Mouse (Mus musculus) layer of hippocampus, adult 18-20 months (tissue): Measurements from ENCODE around the gene Gdf5. TPM values are rescaled to one million over a fixed set of nuclear protein-coding genes. Genes with fewer than 3 reads are reported as not detected.
"Not testable (repeated sequence)": the region's sequence is repeated elsewhere in the genome, so short reads cannot be mapped to it uniquely, and the experiment has no call there.

Source experiments
- DNase-seq, 2 experiments: peaks; one replicate each; pipeline ENCODE4 v3.0.0; 2022; ENCODE audit warnings: low spot score in 2 of 2
- total RNA-seq, 2 experiments: library from RNA; stranded (reverse); gene quantifications; 2 replicates each; pipeline ENCODE4 v1.2.3; 2021

The Gdf5 gene
- total RNA-seq, 2 experiments from 2014 or later = 0.12 to 0.13 TPM

- DNase-seq = no peak
Observed at GRCm38 (mm10) chr2:155941697-155942442, 3.3 kb downstream of the Gdf5 start.

- no peak for DNase-seq
Observed at GRCm38 (mm10) chr2:155940681-155941080, 4.5 kb downstream of the Gdf5 start, which contains the start of gene Gm15557. TSS of gene Gm15557 (plus strand) at chr2:155940728.

DNA sequence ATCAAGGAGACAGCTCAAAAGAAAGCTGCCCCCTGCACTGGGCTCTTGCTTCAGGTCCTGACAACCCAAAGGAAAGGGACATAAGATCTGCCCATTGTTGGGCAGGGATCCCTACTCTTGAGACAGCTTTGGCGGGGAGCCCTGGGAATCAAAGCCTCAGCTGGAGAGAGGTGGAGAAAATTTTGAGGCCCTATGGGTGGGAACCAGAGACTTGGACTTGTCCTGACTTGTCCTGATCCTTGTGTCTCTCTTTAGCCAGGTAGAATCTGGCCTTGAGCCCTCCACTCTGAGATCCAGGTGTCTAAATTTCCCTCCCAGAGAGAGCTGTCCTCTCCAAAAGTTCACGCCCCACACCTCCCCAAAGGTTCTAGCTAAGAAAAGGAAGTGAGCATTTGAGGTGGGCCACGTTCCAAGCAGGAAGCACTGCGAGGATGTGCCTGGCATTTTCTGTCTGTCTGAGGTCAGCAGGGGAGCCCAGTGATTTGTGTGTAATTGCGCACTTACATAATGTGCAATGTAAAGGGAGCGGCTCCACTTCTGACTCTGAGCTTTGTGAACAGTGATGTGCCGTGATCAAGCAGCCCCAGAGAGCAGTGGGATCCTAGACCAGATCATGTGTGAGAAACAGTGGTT is 5.2 kb downstream of the Gdf5 start:
- DNase-seq = no peak

- DNase-seq = peak; percentile 92 to 97
Observed at GRCm38 (mm10) chr2:155929531-155930442, 15.4 kb downstream of the Gdf5 start, which contains the start of gene Uqcc1. TSS of gene Uqcc1 (minus strand) at chr2:155930310.

DNA sequence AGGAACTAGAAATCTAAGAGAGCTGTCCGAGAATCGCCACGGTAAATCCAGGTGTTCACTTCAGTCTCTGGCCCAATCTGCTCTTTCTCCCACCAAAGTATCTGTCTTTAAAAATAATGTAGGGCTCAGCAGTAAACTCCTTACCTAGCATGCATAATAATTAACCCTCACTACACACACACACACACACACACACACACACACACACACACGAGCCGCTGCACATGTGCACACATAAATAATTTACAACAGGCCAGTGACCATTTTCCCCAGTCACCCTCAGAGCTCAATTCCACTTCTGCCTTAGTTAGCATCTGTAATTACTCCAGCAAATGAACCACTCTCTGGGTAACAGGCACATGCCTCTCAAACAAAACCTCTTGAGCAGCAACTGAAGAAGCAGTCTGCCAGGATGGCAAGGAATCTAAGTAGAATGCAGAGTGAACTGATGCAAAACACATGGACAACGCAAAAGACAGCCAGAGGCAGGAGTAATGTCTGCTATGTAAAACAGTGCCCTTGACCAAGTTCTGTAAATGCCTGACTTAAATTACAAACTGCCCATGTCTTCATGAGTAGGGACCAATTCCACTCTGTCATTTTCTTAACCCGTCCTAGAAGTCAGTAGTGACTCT is 16.3 kb downstream of the Gdf5 start:
- DNase-seq = no peak

DNA sequence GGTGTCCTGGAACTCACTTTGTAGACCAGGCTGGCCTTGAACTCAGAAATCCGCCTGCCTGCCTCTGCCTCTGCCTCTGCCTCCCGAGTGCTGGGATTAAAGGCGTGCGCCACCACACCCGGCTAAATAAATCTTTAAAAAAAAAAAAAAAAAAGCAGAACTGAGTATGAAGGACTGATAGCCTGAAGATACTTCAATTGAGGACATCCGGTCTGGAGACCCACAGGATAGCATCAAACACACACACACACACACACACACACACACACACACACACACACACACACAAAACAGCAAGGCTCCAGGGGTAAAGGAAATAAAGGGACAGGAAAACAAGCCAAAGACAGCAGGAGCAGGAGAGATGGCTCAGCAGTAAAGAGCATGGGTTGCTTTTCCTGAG is 20.0 kb downstream of the Gdf5 start:
- not testable (repeated sequence) for DNase-seq

- no peak for DNase-seq
Observed at GRCm38 (mm10) chr2:155923143-155923542, 22.0 kb downstream of the Gdf5 start.

- no peak for DNase-seq
Observed at GRCm38 (mm10) chr2:155914684-155915083, 30.5 kb downstream of the Gdf5 start.

GRCm38 (mm10) chr2:155903632-155904008 is 41.5 kb downstream of the Gdf5 start:
- no peak for DNase-seq

- DNase-seq = peak in 1 of 2 experiments; percentile 9
Observed at GRCm38 (mm10) chr2:155902989-155903631, 42.1 kb downstream of the Gdf5 start.

- DNase-seq = no peak
Observed at GRCm38 (mm10) chr2:155895046-155895735, 50.0 kb downstream of the Gdf5 start.

DNA sequence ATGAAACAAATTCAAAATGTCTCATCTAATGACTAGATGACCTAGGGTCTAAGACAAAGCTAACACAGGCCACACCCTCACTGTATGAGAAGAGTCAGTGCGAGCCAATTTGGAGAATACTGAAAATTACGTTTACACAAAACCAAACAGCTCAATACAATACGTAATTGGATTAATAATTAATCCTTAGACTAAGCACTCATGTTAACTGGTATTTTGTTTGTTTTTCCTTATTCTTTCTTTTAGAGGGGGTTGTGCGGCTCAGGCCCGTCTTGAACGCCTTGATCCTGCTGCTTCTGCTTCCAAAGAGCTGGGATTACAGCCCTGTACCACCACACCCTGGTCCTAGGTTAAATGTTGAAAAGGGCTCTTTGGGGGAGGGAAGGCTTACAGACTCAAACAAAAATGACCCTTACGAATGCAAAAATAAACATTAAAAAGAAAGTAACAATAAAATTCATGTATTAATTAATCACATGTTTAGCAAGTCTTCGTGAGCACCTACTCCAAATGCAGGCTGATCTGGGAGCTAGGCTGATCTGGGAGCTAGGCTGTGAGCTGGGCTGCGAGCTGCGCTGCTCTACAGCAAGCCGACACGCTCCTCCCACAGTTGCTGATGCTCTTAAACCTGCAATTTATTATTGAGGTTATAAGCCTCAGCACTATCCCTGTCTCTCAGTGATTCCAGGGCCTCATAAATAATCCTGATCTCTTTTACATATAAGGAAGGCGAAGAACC is 50.7 kb downstream of the Gdf5 start:
- DNase-seq = no peak

Other genes starting within 250 kb of the Gdf5 start
- gene Edem2, start 215.9 kb downstream of the Gdf5 start, total RNA-seq = 10 to 100 TPM; 23.3 to 24.4 TPM
- not detected for gene Gm17581, start 209.5 kb downstream of the Gdf5 start, total RNA-seq
- gene Procr, start 194.2 kb downstream of the Gdf5 start, total RNA-seq = under 1 TPM; 0.89 to 0.92 TPM
- gene Mmp24, start 170.0 kb downstream of the Gdf5 start, total RNA-seq = 10 to 100 TPM; 39.2 to 39.9 TPM
- gene BC029722, start 125.9 kb downstream of the Gdf5 start, total RNA-seq = 10 to 100 TPM; 57.3 to 64.4 TPM
- gene Eif6, start 118.4 kb downstream of the Gdf5 start, total RNA-seq = 10 to 100 TPM; 66.9 to 70.9 TPM
- not detected for gene Fam83c, start 110.5 kb downstream of the Gdf5 start, total RNA-seq
- gene Uqcc1, start 15.1 kb downstream of the Gdf5 start, total RNA-seq = 10 to 100 TPM; 83.7 to 84.9 TPM
- gene Gm15557, start 4.6 kb downstream of the Gdf5 start, total RNA-seq = not detected
- gene Cep250, start 11.1 kb upstream of the Gdf5 start, total RNA-seq = 10 to 100 TPM; 18.8 to 21.7 TPM
- gene 6430550D23Rik, start 62.6 kb upstream of the Gdf5 start, total RNA-seq = 1 to 10 TPM; 1.4 to 1.5 TPM
- gene Ergic3, start 62.7 kb upstream of the Gdf5 start, total RNA-seq = 100 to 1,000 TPM; 214 to 229 TPM
- gene Fer1l4, start 107.6 kb upstream of the Gdf5 start, total RNA-seq = not detected
- 1 to 10 TPM; 2.5 to 3.5 TPM for gene Spag4, start 119.8 kb upstream of the Gdf5 start, total RNA-seq
- gene Cpne1, start 166.6 kb upstream of the Gdf5 start, total RNA-seq = 10 to 100 TPM; 23.1 to 32.0 TPM
- gene Rbm12, start 166.6 kb upstream of the Gdf5 start, total RNA-seq = 10 to 100 TPM; 31.8 to 32.1 TPM
- 10 to 100 TPM; 23.3 to 26.4 TPM for gene Gm28036, start 181.7 kb upstream of the Gdf5 start, total RNA-seq
- 100 to 1,000 TPM; 156 to 158 TPM for gene Romo1, start 198.7 kb upstream of the Gdf5 start, total RNA-seq
- 10 to 100 TPM; 43.6 to 44.3 TPM for gene Nfs1, start 198.8 kb upstream of the Gdf5 start, total RNA-seq
- 100 to 1,000 TPM; 309 to 321 TPM for gene Rbm39, start 234.9 kb upstream of the Gdf5 start, total RNA-seq